Mouse (Mus musculus): ENCODE measurements around the gene Ccdc60.

DNA sequence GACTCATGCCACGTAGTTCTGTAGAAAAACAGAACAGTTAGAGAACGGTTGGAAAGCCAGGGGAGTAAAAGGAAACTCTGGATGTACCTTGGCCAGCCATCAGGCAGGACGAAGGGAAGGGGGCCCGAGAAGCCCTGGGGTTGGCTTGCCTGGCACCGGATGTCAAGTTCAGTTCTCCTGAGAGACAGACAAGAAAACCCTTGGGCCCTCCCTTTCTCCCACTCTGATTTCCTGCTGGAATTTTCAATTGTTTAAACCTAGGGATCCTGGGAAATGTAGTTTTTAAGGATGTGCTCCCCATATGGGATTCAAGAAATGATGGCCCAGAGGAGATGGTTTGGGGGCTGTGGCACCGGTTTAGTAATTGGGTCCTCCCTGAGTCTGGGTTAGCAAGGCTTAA, 60.4 kb downstream of the Ccdc60 start:
- TF ChIP-seq CTCF (IDR thresholded peaks at IDR 0.05 in 2 of 3, conservative IDR thresholded peaks at IDR 0.05 in 1 of 3; ENCODE audit: control insufficient read depth in 1 of 3, insufficient read depth in 1 of 3, low read depth in 2 of 3, low read length in 3 of 3, poor library complexity in 1 of 3, severe bottlenecking in 1 of 3): no peak
- TF ChIP-seq HCFC1 (IDR thresholded peaks at IDR 0.05; ENCODE audit: low read depth, low read length): no peak
- TF ChIP-seq KAT2A (conservative IDR thresholded peaks at IDR 0.05; ENCODE audit: low read depth, low read length): no peak
- TF ChIP-seq MAZ (IDR thresholded peaks at IDR 0.05; ENCODE audit: low read depth, low read length): no peak

All from MEL (cell line).